Mouse (Mus musculus) embryonic fibroblast, embryonic 13.5 days (primary cell): ENCODE measurements around the gene Chp2.

Source experiments
- CTCF ChIP-seq: IDR thresholded peaks from 2 replicates; pipeline ENCODE4 v1.5.1; 2011; ENCODE audit warnings: mild to moderate bottlenecking, control low read depth, low read length, moderate library complexity, borderline replicate concordance; ENCODE audit not compliant: insufficient read depth
- POLR2A ChIP-seq: IDR thresholded peaks from 2 replicates; pipeline ENCODE4 v1.6.1; 2011; ENCODE audit warnings: low read depth, mild to moderate bottlenecking, control low read depth, low read length, moderate library complexity

GRCm38 (mm10) chr7:122230866-122231265, 11.6 kb downstream of the Chp2 start:
- TF ChIP-seq POLR2A (no peak), CTCF (no peak)
